Mouse (Mus musculus) embryo, embryonic 10.5 days (tissue): ENCODE data around the gene Stx7.

ENCODE experiments used
- DNase-seq: peaks from one replicate; pipeline ENCODE4 v3.0.0-alpha.2; 2015; ENCODE audit warnings: low spot score

Stx7 gene

DNA sequence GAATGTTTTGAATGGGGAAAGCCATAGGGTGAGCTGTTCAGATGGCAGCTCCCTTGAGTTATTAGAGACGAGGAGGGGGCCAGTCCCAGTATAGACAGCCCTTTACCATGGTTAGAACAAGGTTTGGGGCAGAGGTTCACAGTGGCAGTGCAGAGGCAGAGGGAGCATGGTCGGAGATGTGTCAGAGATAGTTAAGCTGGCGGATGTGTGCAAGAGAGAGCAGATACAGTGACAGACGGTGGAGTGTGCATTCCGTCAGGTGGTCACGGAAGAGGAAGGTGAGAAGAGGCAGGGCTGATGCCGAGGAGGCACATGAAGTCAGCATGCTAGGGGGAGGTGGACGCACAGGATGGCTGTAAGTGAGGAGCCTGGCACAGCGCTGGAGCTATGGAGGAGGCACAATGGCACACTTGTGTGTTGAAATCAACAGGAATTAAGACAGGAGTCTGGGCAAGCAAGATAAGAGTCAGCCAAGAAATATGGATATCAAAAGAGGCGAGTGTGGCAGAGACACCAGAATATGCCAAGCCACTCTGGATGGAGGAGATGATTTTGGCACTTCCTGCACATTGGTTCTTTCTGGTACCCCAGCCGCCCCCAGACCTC is 19.0 kb downstream of the Stx7 start:
- no peak for DNase-seq

DNA sequence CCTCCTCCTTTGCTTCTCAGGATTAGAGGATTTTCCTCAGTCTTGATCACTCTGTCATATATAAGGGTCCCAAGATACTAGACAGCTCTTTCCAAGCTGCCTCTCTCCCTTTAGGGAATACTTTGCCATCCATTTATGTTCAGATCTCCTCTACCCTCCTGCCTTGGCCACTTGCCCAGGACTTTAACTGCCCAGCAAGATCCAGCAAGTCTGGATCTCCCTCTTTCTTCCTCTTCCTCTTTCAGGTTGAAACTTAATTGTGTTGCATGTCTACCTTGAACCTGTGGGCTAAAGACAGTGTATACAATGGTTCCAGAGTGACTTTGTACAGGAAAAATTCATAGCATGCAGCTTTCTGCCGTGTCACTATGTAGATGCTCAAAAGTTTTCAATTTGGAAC is 19.8 kb downstream of the Stx7 start:
- no peak for DNase-seq

DNA sequence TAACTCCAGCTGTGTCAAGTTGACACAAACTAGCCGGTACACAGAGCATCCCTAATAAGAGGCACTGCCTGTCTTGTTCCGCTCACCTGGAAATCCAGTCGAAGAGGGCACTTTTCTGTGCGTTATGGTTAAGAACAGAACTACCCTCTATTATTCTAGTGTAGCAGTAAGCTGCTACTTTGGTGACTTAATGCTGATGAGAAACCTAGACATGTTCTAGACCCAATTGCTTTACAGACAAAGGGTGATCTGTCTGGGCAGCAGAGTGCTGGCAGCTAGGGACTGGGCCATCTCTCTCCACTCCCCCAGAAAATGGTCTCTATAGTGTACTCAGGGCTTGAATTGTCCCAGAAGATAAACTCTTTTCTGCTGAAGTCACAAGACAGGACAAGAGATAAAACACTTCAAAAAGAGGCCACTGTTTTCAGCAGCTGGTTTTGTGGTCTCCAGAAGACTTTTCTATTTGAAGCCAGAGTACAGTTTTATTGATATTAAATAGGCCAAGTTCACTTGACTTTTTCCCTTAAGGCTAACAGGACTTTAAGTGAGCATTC is 22.9 kb downstream of the Stx7 start:
- no peak for DNase-seq

DNA sequence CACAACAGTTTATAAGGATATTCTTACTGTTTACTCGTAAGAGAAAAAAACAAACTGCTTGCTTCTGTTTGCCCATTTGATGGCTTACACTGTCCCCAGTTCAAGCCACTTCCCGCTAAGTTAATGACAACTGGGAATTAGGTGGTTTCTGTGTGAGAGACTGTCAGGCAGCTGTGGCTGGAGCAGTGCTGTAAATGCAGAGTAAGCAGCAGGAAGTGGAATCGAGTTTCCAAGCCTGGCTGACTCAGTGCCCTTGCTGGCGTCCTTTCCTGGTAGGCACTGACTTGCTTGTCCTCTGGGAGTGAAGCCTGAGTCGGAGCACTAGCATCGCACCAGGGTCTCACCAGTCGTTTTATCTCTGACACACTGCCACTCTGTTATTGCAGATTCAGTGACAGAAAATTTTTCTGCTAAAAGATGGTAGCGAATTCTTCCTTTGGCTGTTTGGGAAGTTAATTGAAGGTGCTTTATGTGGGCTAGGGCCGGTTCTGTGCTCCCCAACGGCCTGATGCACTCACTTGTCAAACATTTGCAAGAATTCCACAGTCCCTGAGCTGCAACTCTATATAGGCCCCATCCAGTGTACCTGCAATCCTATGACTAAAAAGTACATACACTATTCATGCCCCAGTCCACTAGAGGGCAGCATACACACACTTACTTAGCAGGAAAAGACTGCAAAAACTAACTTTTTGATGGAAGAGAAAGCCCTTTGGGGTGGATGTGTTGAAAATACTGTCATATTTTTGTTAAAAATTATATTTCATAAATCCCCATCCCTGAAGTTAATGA is 24.3 kb downstream of the Stx7 start:
- DNase-seq, result peak; percentile 88

DNA sequence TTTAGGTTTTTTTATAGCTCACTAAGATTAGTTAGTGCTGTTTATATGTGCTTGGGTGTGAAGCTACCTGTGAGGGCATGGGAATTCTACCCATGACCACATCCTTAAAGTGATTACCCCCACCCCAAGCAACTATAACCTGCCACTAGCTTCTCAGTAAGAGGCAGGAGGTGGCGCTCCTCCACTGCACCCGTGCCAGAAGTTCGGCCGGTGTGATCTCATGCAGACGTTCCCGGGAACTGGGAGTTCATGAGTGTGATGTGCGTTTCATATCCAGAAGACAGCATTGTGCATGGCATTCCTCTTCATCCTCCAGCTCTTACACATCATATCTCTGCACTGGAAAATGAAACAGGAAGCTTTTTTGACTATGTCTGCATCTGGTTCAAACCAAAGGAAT is 41.3 kb downstream of the Stx7 start:
- DNase-seq, result peak; percentile 36

DNA sequence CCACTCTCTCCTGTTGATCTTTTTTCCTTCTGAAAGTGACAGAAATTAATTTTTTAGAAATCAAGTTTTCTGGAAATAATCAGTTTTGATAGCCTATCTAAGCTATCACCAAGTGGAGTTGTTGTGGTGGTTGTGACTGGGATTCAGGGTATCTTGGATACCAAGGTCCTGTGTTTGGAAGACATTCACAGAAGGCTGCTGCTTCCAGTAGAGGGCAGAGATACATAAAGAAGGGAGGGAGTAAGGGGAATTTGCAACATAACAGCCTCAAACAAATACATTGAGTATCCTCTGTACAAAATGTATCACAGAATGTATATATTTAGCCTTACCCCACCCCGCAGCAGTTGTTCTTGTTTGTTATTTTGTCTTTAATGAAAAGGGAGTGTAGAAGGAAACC is 42.9 kb downstream of the Stx7 start:
- peak; percentile 30 for DNase-seq

DNA sequence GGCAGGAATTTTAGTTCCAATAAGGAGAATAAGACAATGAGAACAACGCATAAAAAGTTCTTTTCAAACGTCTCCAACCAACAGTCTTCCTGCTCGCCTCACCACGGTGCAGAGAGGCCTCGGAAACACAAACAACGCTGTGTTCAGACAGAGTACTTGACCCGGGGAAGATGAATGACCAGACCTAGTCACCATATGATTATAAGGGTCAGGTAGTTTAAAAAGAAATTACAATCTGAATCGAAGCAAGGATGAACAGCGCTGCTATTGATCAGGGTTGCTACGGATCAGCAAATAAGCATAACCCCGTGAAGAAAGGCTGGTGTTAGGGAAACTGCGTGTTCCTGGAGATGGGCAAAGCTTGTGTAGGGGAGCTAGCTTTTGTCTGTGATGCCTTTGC is 50.2 kb downstream of the Stx7 start:
- peak; percentile 77 for DNase-seq

DNA sequence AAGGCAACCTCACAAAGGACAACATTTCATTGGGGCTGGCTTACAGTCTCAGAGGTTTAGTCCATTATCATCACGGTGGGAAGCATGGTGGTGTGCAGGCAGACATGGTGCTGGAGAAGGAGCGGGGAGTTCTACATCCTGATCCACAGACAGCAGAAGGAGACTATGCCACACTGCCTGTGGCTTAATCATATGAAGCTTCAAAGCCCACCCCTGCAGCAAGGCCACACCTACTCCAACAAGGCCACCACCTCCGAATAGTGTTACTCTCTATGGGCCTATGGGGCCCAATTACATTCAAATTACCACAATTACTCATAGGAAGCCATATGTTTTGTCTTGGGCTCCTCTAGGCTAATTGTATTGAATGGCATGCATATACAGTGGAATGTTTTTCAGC is 51.0 kb downstream of the Stx7 start:
- peak; percentile 16 for DNase-seq

DNA sequence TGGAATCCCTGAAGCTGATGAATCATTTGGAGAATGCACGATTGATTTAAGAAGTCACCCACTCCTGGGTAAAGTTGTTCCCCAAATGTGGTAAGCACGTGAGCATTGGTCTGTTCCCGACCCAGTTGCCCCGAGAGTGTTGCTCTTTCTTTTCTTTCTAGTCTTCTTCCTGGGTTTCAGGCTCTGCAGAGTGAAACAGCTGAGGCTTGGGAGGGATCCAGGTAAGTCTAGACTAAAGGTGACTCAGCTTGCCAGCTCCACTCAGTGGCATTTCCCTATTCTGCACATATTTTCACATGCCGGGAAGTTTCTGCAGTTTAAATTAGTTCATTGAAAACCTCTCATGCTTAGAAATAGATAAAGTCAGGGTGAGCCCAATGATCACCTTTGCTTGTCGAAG is 61.0 kb downstream of the Stx7 start:
- no peak for DNase-seq

DNA sequence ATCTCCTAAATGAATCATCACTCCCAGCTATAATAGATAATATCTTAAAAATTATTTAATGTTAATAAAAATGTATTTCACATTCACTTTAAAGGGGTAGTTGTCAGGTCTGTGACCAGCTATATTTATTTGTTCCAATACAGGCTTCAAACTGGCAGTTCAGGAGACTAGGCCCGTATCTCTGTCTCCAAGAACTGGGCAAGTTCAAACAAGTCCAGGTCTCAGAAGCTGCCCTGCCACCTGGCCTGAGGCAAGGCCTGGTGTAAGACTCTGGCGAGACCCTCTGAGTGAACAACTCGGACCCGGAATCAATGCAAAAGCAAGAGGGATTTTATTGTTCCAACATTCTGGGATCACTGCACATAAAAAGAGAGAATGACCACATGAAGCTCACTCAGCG is 64.2 kb downstream of the Stx7 start:
- no peak for DNase-seq

DNA sequence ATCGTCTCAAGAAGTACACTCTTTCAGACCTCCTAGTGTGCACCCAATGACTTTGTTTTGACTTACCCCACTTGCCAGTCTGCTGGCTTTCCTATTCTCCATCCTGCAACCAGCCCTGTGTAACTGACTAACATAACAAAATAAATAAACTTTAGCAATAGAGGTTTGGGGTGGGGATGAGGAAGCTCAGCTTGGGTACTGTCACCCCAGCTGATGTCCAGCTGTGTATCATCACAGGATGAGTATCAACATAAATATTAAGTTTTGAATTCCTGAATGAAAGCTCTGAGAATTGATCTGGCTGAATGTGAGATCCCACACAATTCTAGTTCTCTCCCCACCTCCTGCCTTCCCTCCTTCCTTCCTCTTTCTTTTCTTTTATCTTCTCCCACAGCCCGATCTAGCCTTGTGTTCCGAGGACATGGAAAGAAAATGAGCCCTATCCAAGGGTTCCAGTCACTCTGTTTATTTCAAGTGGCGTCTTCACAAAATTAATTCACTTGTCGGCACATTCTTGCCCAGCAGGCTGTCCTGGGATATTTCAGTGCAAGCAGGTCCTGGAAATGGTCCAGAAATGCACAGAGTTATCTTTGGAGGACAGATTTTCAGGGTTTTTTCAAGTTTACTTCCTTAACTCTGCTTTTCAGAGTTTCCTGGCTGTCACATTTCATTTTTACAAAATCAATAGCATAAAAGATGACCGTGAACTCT is 68.6 kb downstream of the Stx7 start:
- no peak for DNase-seq

DNA sequence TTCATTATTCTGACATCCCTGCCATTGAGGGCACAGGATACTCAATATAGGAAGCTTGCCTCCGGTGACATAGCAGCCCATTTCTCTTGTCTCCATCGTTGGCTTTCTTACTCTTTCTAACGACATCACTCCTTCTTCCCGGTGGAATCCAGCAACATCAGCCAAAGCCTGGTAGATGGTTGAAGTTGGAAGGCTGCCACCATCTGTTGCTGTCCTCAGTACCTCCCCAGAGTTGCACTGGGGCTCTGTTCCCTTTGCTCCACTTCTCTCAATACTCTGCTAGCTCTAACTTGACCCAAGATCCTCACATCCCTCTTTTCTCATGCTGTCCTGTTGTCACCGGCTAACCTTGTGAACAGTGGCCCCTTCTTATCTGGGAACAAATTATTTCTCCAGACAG is 71.8 kb downstream of the Stx7 start:
- no peak for DNase-seq

DNA sequence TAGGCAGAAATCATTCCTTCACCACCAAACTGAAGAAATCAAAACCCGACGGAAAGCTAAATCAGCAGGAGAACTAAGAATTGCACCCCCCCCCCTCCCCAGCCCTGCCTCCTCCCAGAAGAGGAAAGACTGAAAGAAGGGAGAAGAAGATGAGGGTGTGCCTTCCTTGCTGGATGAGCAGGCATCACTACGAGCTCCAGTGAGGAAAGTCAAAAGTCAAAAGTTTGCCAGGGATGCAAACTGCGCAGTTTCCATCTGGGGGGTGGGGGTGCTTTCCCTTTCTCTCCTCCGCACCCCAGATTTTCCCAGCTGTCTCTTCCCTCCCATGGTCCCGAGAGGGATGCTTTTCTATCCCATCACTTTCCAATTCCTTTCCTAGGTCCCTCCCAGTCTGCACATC is 73.8 kb downstream of the Stx7 start:
- DNase-seq, result no peak

DNA sequence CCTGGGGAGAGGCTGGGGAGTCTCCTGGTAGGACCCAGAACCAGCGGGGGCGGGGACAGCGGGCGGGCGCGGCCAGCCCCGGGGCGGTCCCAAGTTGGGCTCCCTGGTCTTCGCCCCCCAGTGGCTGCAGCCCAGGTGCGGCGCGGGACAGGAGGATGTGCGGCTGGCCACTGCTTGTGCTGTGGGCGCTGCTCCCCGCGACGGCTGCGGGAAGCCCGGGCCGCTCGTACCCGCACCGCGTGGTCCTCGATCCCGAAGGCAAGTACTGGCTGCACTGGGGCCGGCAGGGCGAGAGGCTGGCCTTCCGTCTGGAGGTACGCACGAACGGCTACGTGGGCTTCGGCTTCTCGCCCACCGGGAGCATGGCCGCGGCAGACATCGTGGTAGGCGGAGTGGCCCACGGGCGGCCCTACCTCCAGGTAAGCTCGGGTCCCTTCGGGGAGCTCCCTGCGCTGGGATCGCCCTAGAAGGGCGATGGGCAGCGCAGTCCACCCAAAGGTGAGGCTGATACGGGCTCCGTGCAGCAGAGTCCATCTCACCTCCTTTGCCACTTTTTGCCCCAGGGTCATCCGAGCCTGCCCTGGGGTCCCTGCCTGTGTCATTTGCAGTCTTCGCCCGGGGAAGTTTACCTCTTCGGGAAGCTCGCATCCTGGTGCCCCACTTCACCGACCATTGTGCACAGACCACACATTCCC is 74.5 kb downstream of the Stx7 start, which contains the start of gene Moxd1:
Gene Moxd1, plus strand, starts transcription at position 69 of the 695 bp plus-strand sequence.
- DNase-seq, result peak; percentile 49

DNA sequence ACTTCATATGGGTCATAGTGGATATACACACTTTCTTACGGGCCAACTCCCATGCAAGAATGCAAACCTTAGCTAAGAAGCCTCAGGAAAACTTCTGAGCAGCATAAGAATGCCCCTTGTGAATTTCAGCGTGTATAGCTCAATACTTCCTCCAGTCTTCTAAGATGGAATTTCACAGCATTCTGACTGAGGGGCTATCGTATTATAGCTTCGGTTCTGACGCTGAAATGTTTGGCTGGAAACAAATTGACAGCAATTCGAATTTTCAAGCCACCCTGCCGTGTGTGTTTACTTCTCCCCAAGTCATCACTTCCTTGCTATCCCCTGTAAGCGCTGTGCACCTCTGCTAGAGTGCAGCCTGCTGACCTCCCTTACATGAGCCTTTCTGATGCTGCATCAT is 75.5 kb downstream of the Stx7 start:
- no peak for DNase-seq

DNA sequence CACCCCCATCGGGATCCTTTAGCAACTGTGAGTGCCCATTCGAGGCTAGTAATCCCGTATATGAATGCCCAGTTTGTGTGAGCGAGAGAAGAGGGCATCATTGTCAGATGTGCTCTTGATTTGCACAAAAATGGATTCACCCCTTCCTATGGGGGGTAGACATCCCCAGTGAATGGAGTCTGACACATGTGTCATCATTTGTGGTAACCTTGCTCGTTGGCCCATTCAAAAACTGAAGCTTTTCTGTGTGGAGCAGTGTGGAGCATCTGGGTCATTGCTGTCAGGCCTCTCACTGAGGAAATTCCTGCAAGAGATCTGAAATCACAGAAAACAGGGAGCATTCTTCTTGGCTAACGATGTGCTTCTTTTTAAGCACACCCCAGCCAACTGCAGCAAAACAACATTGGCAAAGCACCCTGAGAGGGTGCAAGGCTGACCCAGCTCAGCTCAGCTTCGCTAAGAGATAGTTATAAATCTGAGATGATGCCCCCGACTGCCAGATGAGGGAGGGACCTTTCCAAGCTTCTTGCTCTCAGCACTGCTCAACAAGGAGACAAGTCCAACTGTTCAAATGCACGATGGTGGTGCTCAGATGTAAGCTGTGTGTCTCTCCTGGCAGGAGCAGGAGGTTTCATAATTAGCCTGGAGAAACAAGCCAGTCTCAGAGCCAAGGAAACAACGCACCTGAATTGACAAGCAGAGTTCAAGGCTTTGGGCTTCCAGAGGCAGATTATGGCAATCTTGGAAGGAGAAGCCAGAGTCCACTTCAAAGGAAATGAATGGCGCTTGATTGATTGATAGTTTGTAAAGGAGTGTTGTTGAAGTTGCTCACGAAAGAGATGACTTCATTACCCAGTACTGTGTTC is 79.4 kb downstream of the Stx7 start:
- DNase-seq, result peak; percentile 24

DNA sequence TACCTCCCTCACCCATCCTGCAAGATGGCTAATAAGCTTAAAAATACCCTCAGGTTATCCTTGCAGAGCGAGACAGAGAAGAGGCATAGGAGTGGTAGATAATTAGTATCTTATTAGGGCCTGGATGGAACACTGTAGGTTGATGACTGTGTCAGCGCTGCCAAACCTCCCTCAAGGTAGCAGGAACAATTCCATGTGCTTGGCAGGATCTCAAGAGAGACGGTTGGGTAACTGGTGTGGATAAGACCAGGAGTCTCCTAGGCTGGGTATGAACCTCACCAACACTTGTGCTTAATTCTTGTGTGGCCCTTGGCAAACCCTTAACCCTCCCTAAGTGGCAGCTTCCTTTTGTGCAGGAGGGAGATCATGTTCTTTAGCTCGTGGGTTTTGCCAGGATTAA is 83.2 kb downstream of the Stx7 start:
- no peak for DNase-seq

DNA sequence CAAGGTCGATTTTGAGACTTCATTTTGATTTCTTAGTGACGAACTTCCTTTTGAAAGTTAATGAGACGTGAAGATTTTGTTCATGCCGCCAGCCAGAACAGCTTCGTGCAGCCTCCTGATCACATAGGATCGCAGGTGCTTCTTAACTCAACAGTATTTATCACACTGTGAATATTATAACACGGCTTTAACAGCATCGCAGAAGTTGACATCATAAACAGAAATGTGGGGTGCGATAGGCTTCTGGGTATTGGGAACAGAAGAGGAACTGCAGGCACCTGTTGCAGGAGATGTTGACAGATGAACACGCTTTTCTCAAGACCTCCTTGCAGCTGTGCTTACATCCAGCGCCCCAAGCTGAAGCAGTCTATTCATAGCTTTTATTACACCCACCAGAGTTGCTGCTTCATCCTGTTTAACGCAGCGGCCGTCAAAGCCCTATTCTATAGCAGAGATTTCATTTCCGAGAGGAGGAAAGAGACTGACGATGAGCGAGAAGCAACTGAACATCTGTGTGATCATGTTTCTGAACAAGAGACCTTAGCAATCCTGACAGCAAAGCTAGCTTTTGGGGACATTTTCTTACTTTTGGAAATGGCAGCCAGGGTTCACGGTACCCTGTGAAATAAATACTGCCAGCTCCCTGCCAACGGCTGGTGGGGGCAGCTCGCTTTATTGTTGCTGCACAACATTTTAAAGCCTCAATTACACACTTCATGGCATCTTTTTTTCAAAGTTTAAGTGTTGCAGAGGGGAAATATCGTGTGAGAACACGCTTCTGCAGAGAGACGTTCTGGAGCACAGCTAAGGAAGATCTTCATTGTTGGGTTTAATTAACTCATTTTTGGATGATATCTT is 86.6 kb downstream of the Stx7 start:
- peak; percentile 11 for DNase-seq
